Mouse (Mus musculus) cortical plate, adult 2 months (tissue): ENCODE data around the gene Zdhhc9.

ENCODE experiments used
- CTCF ChIP-seq: fragments of 200-500 bp; IDR thresholded peaks from 2 replicates; pipeline ENCODE4 v1.5.1; 2011; ENCODE audit warnings: mild to moderate bottlenecking, control low read depth, low read length; ENCODE audit not compliant: insufficient read depth; ENCODE audit errors: extremely low read depth
- POLR2A ChIP-seq: fragments of 200-500 bp; IDR thresholded peaks from 2 replicates; pipeline ENCODE4 v1.6.1; 2011; ENCODE audit warnings: mild to moderate bottlenecking, low read length, control low read depth; ENCODE audit not compliant: insufficient read depth; ENCODE audit errors: extremely low read depth

- TF ChIP-seq CTCF (no peak), POLR2A (no peak)
Observed at GRCm38 (mm10) chrX:48191261-48191660, 17.4 kb downstream of the Zdhhc9 start.
